Comparison of ENCODE assay signal across 28 mouse cellular contexts in genomic region chr11:76137996-76138395, GRCm38 (mm10).
"Had no signal": no experiment of that assay in that cellular context is flagged by ENCODE, and none has a peak within 500 bp of the region (broad histone marks: within the 10 kb centered on the region; RNA-seq: fewer than 3 reads in every experiment).

No protein-coding gene starts in this region.

- H3K4me1 ChIP-seq: heart, embryonic 10.5 days; heart, embryonic 12.5 days; hindbrain, embryonic 10.5 days; hindbrain, embryonic 12.5 days; kidney, embryonic 15.5 days; limb, embryonic 10.5 days; limb, embryonic 12.5 days; liver, embryonic 13.5 days; liver, embryonic 15.5 days had no signal

- H3K9ac ChIP-seq: heart, embryonic 12.5 days; hindbrain, embryonic 12.5 days; hindbrain, embryonic 14.5 days; kidney, embryonic 15.5 days; limb, embryonic 12.5 days; liver, embryonic 13.5 days; liver, embryonic 15.5 days had no signal

- H3K27me3 ChIP-seq: heart, embryonic 12.5 days; hindbrain, embryonic 12.5 days; kidney, embryonic 15.5 days; limb, embryonic 12.5 days; liver, embryonic 13.5 days; liver, embryonic 15.5 days had no signal

- H3K4me2 ChIP-seq: heart, embryonic 12.5 days; hindbrain, embryonic 12.5 days; hindbrain, embryonic 14.5 days; kidney, embryonic 15.5 days; limb, embryonic 12.5 days; liver, embryonic 11.5 days; liver, embryonic 13.5 days; liver, embryonic 15.5 days had no signal

- H3K4me3 ChIP-seq: heart, embryonic 10.5 days; heart, embryonic 12.5 days; hindbrain, embryonic 10.5 days; hindbrain, embryonic 12.5 days; kidney, embryonic 15.5 days; limb, embryonic 10.5 days; limb, embryonic 12.5 days; liver, embryonic 13.5 days; liver, embryonic 15.5 days had no signal

- ATAC-seq: hindbrain, embryonic 16.5 days; inflammation-experienced regulatory T-cells, adult 6 months; intestine, embryonic 16.5 days had no signal

- DNase-seq: gastrocnemius, postnatal 10 days; gastrocnemius, postnatal 25 days; heart, adult 18-20 months; heart, postnatal 10 days; heart, postnatal 4 days; kidney, adult 11 months; kidney, adult 2 months; kidney, adult 9 months; kidney, postnatal 14 days; kidney, postnatal 36 days; layer of hippocampus, adult 9-11 months; layer of hippocampus, postnatal 36 days; liver; liver, embryonic 13.5 days had no signal

- H3K27ac ChIP-seq: heart, embryonic 10.5 days; hindbrain, embryonic 10.5 days; hindbrain, embryonic 12.5 days; hindbrain, embryonic 14.5 days; kidney, embryonic 15.5 days; kidney, postnatal 0 days; limb, embryonic 10.5 days; limb, embryonic 12.5 days; liver, embryonic 13.5 days; liver, embryonic 15.5 days had no signal

- H3K9me3 ChIP-seq: heart, embryonic 10.5 days; heart, embryonic 12.5 days; hindbrain, embryonic 10.5 days; hindbrain, embryonic 12.5 days; kidney, embryonic 15.5 days; limb, embryonic 10.5 days; limb, embryonic 12.5 days; liver, embryonic 13.5 days; liver, embryonic 15.5 days had no signal
